Mouse (Mus musculus) hematopoietic stem cell, adult 5-6 weeks (primary cell): ENCODE data around the gene Kmt5c. TPM values are rescaled to one million over a fixed set of nuclear protein-coding genes. Genes with fewer than 3 reads are reported as not detected.

Experiments
- ATAC-seq, 2 experiments: fragments of 125-278 bp in 1 of 2; replicated peaks in 1 of 2; 2 replicates each; pipeline ENCODE4 v1.8.0; 2016 to 2017; ENCODE audit warnings: inconsistent platforms in 2 of 2, mild to moderate bottlenecking in 2 of 2, moderate number of reproducible peaks in 2 of 2, low read depth in 1 of 2, moderate TSS enrichment in 1 of 2; ENCODE audit not compliant: low FRiP score in 2 of 2, poor library complexity in 2 of 2, severe bottlenecking in 2 of 2, insufficient read depth in 1 of 2, low TSS enrichment in 1 of 2
- total RNA-seq: library from RNA; stranded (forward); fragments of 172-1452, 232-1000 nt; gene quantifications from 2 replicates; pipeline ENCODE4 v1.2.3, GENCODE M21; 2017

Kmt5c gene
- total RNA-seq, 1 experiment from 2014 or later: 46.4 TPM

DNA sequence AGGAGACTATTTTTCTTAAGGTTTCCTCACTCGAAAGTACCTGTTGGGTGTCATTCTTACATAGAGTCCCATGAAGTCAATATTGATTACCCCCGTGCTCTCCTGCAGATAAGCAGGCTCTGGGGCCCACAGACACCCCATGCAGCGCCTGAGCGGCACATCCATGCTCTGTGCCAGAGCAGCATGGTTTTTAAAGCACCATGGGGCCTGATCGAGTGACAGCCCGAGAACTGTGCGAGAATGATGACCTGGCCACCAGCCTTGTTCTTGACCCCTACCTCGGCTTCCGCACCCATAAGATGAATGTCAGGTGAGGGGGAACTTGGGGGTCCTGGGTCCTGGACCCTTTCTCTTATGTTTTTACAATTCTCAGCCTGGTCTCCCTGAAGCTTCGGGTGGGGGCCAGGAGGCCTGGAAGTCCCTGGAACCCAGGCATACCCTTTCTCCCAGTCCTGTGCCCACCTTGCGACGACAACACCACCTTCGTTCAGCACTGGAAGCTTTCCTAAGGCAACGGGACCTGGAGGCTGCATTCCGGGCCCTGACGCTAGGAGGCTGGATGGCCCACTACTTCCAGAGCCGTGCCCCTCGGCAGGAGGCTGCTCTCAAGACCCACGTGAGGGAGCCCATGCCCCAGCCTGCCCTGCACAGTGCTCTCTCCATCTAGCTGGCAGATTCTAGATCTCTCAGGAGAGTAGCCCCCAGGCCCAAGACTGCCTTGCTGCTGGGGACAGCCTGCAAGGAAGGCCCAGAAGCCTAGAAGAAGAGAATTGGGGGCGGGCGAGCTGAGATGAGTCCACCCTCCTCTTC lies 2.0 kb downstream of the Kmt5c start:
- no peak for ATAC-seq

- no peak for ATAC-seq
These were observed 2.5 kb downstream of the Kmt5c start for GRCm38 (mm10) chr7:4742482-4742819.

DNA sequence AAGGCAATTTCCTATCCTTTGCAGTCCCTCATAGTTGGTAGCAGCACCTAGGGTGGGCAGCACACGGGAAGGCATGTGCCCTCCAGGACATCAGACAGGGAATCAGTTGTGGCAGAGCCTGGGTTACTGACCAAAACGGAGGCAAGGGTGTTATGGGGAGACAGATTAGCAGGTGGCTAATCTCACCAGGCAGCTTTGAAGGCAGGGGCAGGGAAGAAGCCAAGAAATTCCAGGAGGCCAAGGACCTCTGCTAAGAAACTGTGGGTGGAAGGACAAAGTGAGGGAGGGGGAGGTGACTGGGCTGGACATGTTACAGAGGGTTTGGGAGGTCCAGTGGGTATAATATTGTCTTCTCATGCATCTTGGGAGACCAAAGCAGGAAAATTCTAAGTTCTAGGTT lies 3.4 kb downstream of the Kmt5c start:
- ATAC-seq: no peak

DNA sequence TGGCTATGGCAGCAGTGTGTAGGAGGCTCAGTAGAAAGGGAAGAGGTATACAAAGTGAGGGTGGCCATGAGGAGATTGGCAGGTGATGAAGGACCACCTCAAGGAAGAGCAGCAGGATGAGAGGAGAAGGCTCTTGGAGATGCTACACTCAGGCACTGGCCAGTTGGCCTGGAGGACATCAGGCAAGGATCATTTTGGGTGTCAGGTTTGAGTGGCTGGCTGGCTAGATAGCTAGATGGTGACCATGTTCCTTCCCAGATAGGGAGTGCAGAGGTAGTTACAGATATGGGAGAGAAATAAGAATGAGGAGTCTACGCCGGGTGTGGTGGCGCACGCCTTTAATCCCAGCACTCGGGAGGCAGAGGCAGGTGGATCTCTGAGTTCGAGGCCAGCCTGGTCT lies 5.0 kb downstream of the Kmt5c start:
- no peak for ATAC-seq

- no peak for ATAC-seq
These were observed 6.5 kb downstream of the Kmt5c start for GRCm38 (mm10) chr7:4746326-4746980.

GRCm38 (mm10) chr7:4747156-4747899 lies 7.4 kb downstream of the Kmt5c start:
- no peak; a peak in 1 of 4 replicates for ATAC-seq

- ATAC-seq: no peak
These were observed 8.4 kb downstream of the Kmt5c start for GRCm38 (mm10) chr7:4748321-4748720.

GRCm38 (mm10) chr7:4749169-4749568 lies 9.3 kb downstream of the Kmt5c start:
- ATAC-seq: no peak

GRCm38 (mm10) chr7:4751971-4752820 lies 12.3 kb downstream of the Kmt5c start:
- ATAC-seq: peak; percentile 29 to 61; a peak in 3 of 4 replicates

- peak; percentile 88 to 90 for ATAC-seq
These were observed 13.1 kb downstream of the Kmt5c start, which contains the start of gene Cox6b2 for GRCm38 (mm10) chr7:4752821-4753570. Gene Cox6b2 (minus strand): TSS chr7:4753094.

GRCm38 (mm10) chr7:4759670-4760069 lies 19.8 kb downstream of the Kmt5c start:
- ATAC-seq: no peak

DNA sequence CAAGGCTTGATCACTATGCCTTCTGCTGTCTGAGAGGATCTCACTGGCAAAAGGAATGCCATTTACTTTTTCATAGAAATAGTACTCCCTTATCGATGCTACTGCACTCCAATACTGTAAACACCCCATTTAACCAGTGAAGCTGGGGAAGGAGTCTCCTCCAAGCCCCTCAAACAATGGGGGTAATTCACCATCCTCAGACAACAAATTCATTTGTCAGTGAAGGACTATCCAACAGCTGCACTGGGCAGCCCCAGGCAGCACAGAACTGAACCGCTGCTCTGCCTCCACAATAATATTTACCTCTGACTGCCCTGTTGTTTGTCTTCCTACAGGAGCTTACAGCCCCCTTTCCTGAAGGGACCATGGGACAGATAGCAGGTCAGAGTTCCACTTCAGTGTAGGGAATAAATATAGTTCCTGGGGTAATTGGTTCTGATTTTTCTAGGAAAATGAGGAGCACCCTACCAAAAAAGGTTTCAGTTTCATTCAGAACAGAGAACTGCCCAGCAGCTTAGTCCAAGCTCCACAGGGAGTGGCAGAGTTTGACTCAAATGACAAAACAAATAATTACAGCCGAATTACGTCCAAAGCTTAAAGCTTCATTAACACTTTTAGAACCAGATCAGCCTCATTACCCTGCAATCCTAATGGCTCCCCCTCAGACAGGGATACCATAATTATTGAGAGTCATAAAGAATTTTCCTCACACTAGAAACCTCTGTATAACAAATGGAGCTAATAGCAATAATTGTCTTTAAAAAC lies 25.2 kb downstream of the Kmt5c start:
- no peak for ATAC-seq

DNA sequence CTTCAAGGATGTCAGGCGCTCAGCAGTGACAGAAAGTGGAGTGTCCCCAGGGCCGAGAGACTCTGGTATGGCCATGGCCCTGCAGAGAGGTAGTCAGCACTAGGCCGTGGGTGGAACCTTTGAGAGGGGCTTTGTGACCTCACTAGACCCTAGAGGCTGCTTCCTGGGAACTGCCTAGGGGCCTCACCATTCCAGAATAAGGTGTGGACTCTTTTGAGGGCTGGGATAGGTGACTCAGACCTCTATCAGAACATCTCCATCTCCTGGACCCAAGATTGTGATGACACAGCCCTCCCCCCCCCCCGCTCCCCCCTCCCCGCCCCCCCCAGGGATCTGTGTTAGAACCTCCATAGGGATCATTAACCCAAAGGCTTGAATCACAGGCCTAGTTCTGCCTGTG lies 31.3 kb downstream of the Kmt5c start, which contains the start of gene Fam71e2:
Gene Fam71e2, minus strand, starts transcription at position 101 of the 400 bp plus-strand sequence.
- no peak for ATAC-seq

- ATAC-seq: no peak
These were observed 36.2 kb downstream of the Kmt5c start for GRCm38 (mm10) chr7:4776131-4776530.

- peak; percentile 15 to 25; a peak in 1 of 4 replicates for ATAC-seq
These were observed 37.2 kb downstream of the Kmt5c start for GRCm38 (mm10) chr7:4776861-4777830.
